8 mouse cellular contexts compared by ENCODE assay signal in the genomic region with DNA sequence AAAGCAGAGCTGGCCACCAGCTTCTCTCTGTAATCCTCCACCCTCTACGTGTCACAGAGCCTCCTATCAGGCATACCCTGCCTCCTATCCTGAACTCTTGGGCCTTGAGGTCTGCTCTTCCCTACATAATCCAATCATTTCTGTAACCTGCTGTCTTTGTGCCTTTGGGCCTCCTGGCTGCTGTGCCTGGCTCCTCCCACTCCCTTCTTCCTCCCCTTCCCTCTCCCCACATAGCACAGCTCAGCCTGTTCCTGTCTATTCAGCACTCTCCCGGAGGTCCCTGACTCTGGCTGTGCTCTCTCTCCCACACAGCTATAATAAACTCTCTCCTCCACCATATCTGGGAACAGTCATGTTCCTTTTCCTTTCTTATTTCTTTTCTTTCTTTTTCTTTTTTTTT. TPM values are rescaled to one million over a fixed set of nuclear protein-coding genes. Genes with fewer than 3 reads are reported as not detected.
A peak's percentile ranks its signal among the peaks of the same experiment; 100 is the strongest.
DNase-seq lines count a peak whose midpoint lies in the region; ATAC-seq lines count a peak whose summit lies in the region.

A gene (plus strand): TSS at position 298 of the 400 bp plus-strand sequence.

- peak; percentile 71; the same call in 1 of the 2 replicates for ATAC-seq in heart, embryonic 11.5 days (replicated peaks; ENCODE audit: insufficient number of reproducible peaks, low FRiP score, low TSS enrichment)
- ATAC-seq in embryonic facial prominence, embryonic 11.5 days (replicated peaks; ENCODE audit: insufficient number of reproducible peaks, low FRiP score, low TSS enrichment, low read depth): peak; percentile 84
- ATAC-seq in hindbrain, embryonic 14.5 days (ENCODE audit: low FRiP score): peak; percentile 65; the same call in 1 of the 2 replicates
- ATAC-seq in megakaryocyte-erythroid progenitor cell, adult 5-6 weeks (replicated peaks; ENCODE audit: low FRiP score, low TSS enrichment, poor library complexity, severe bottlenecking): no peak

- no peaks in the 10 kb centered on the region for H3K9me3 ChIP-seq in heart, embryonic 11.5 days (replicated peaks; ENCODE audit: control insufficient read depth, low read length)
- no peaks in the 10 kb centered on the region for H3K9me3 ChIP-seq in embryonic facial prominence, embryonic 11.5 days (replicated peaks; ENCODE audit: control insufficient read depth, low read length)
- no peaks in the 10 kb centered on the region for H3K9me3 ChIP-seq in hindbrain, embryonic 14.5 days (ENCODE audit: control insufficient read depth, low read length)

- no peaks in the 10 kb centered on the region for H3K36me3 ChIP-seq in heart, embryonic 11.5 days (ENCODE audit: control insufficient read depth, insufficient read depth, low read length)
- H3K36me3 ChIP-seq in embryonic facial prominence, embryonic 11.5 days (replicated peaks; ENCODE audit: control insufficient read depth, insufficient read depth, low read depth, low read length): no peaks in the 10 kb centered on the region
- no peaks in the 10 kb centered on the region for H3K36me3 ChIP-seq in hindbrain, embryonic 14.5 days (replicated peaks; ENCODE audit: control insufficient read depth, insufficient read depth)

- no peak for DNase-seq in heart, postnatal 25 days (ENCODE audit: low spot score)
- peak; percentile 37 for DNase-seq in embryonic facial prominence, embryonic 11.5 days (ENCODE audit: low spot score)
- no peak for DNase-seq in hindbrain, embryonic 14.5 days (ENCODE audit: low spot score)
- no peak for DNase-seq in cerebellum, adult 11-12 months
- no peak for DNase-seq in right cerebral cortex, postnatal 10 days (ENCODE audit: low spot score in 2 of 2)
- DNase-seq in frontal cortex, postnatal 10 days (ENCODE audit: low spot score in 2 of 2): no peak

- no peak within 1 kb of the TSS for H3K4me3 ChIP-seq in heart, embryonic 11.5 days (ENCODE audit: low read depth, low read length)
- no peak within 1 kb of the TSS for H3K4me3 ChIP-seq in embryonic facial prominence, embryonic 11.5 days (ENCODE audit: low read depth, low read length)
- no peak within 1 kb of the TSS for H3K4me3 ChIP-seq in hindbrain, embryonic 14.5 days (replicated peaks; ENCODE audit: low read length)

- H3K27ac ChIP-seq in heart, embryonic 11.5 days (ENCODE audit: low read depth, low read length): peak within 1 kb of the TSS; percentile 29; the same call in 1 of the 2 replicates
- H3K27ac ChIP-seq in embryonic facial prominence, embryonic 11.5 days (replicated peaks; ENCODE audit: low read depth, low read length): no peak within 1 kb of the TSS
- no peak within 1 kb of the TSS for H3K27ac ChIP-seq in hindbrain, embryonic 14.5 days

- intact Hi-C loops in heart, postnatal 25 days (cut with DNase I): no loop called here

- H3K27me3 ChIP-seq in heart, embryonic 11.5 days (ENCODE audit: control insufficient read depth, insufficient read depth, low read length): no peaks in the 10 kb centered on the region
- no peaks in the 10 kb centered on the region for H3K27me3 ChIP-seq in embryonic facial prominence, embryonic 11.5 days (ENCODE audit: control insufficient read depth, insufficient read depth, low read length)
- no peaks in the 10 kb centered on the region for H3K27me3 ChIP-seq in hindbrain, embryonic 14.5 days (ENCODE audit: control insufficient read depth, insufficient read depth, low read length)

- 13% methylated on average over 2 of the region's 2 CpGs for WGBS in heart, embryonic 11.5 days (ENCODE audit: insufficient replicate concordance)
- 7% methylated on average over 2 of the region's 2 CpGs for WGBS in embryonic facial prominence, embryonic 11.5 days
- 18% methylated on average over 2 of the region's 2 CpGs for WGBS in hindbrain, embryonic 14.5 days

- peak within 1 kb of the TSS; percentile 4; the same call in 1 of the 2 replicates for H3K4me2 ChIP-seq in heart, embryonic 11.5 days
- no peak within 1 kb of the TSS for H3K4me2 ChIP-seq in embryonic facial prominence, embryonic 11.5 days (ENCODE audit: low read depth, low read length)
- no peak within 1 kb of the TSS for H3K4me2 ChIP-seq in hindbrain, embryonic 14.5 days (replicated peaks)

- H3K4me1 ChIP-seq in heart, embryonic 11.5 days (ENCODE audit: control insufficient read depth, insufficient read depth, low read length): peaks cover 2% of the 10 kb centered on the region
- H3K4me1 ChIP-seq in embryonic facial prominence, embryonic 11.5 days (ENCODE audit: control insufficient read depth, insufficient read depth, low read length): no peaks in the 10 kb centered on the region
- H3K4me1 ChIP-seq in hindbrain, embryonic 14.5 days (replicated peaks; ENCODE audit: control insufficient read depth, insufficient read depth, low read length): peaks cover 5% of the 10 kb centered on the region; the same call in 1 of the 2 replicates

- no peak within 1 kb of the TSS for H3K9ac ChIP-seq in heart, embryonic 11.5 days (ENCODE audit: low read depth, low read length)
- no peak within 1 kb of the TSS for H3K9ac ChIP-seq in embryonic facial prominence, embryonic 11.5 days (replicated peaks; ENCODE audit: low read length)
- H3K9ac ChIP-seq in hindbrain, embryonic 14.5 days: no peak within 1 kb of the TSS

RNA-seq across cellular contexts. Expression of the gene that starts here (rescaled TPM):
- 3.7 and 4.7 TPM in 2 replicates for polyA plus RNA-seq in heart, embryonic 11.5 days (2014; fragmentation: Nextera tagmentation; extraction: Ambion mirVana)
- 1 to 10 TPM; 2.9 to 3.7 TPM for total RNA-seq in heart, postnatal 25 days (2021)
- 2.5 and 2.6 TPM in 2 replicates for polyA plus RNA-seq in embryonic facial prominence, embryonic 11.5 days (2014; fragmentation: Nextera tagmentation; extraction: Ambion mirVana)
- polyA plus RNA-seq in hindbrain, embryonic 14.5 days (2014; fragmentation: Nextera tagmentation; extraction: Ambion mirVana): 2.2 and 3.6 TPM in 2 replicates
- 9.9 and 10.2 TPM in 2 replicates for total RNA-seq in megakaryocyte-erythroid progenitor cell, adult 5-6 weeks (2014; fragmentation: Nextera tagmentation)
- 24.3 and 37.1 TPM in 2 replicates for total RNA-seq in megakaryocyte-erythroid progenitor cell, adult 5-6 weeks (2017)
